Mouse (Mus musculus): ENCODE measurements around the gene H2-Ob. TPM values are rescaled to one million over a fixed set of nuclear protein-coding genes. Genes with fewer than 3 reads are reported as not detected.

H2-Ob gene
- total RNA-seq, 2 experiments from 2014 or later: 0.83 to 0.84 TPM

DNA sequence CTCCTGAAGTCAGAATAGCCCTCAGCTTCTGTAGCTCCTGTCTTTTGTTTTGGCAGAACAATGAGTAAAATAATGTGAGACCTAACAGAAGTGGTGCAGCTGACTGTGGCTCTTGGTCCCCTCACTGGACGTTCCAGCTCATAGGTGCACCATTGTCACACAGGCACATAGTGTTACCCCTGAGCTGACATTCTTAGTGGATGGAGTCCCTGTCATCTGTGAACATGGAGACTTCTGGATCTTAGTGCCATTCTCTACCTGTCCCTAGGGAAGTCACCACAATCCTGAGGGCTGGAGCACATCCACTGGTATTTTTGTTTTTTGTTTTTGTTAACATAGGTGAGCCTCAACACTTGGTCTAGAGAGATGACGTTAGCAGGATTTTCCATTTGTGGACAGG, 32.2 kb downstream of the H2-Ob start:
- intact Hi-C loops (cut with DNase I): no loop called here
- no peak for DNase-seq

DNA sequence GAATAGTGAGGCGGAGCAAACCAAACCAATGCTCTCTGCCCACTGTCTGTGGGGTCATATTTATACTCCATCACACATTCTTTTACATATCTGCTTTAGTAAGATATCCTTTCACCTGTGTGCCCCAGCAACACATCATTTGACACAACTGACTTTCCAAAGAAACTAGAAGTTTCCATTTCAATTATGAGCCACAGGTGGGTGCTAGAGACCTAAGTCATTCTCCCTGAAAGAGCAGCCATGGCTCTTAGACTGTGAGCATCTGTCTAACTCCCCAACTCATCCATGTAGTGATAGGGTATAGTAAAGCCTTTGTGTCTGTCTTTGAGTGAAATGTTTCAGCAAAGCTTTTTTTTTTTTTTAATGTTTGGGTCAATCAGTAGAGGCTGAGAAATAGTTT, 33.4 kb downstream of the H2-Ob start:
- intact Hi-C loops (cut with DNase I): no loop called here
- DNase-seq: no peak

DNA sequence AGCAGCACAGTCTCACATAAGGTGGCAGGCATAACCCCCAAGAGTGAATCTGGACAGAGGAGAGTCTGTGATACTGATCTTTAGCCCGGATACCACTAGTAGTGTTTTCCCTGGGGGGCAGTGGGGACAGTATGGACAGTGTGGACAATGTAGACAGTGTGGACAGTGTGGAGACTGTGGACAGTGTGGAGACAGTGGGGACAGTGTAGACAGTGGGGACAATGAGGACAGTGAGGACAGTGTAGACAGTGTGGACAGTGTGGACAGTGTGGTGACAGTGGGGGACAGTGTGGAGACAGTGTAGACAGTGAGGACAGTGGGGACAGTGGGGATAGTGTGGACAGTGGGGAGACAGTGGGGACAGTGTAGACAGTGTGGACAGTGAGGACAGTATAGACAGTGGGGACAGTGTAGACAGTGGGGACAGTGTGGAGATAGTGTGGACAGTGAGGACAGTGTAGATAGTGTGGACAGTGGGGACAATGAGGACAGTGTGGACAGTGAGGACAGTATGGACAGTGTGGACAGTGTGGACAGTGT, 41.9 kb downstream of the H2-Ob start:
- intact Hi-C loops (cut with DNase I): no loop called here
- DNase-seq: no peak

DNA sequence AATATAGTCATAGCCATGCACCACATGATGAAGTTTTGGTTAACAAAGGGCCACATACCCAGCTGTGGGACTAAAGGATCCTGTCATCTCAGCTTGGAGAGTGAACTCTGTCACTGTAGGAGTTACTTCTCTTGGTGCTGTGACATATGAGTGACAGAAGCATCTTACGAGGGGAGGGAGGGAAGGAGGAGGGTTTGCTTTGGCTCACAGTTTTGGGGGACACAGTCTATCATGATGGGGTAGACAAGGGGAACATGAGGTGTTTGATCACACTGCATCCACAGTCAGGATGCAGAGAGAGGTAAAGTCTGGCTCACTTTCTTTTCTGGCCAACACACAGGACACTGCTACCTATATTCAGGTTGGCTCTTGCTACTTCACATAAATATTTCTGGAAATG, 43.1 kb downstream of the H2-Ob start:
- intact Hi-C loops (cut with DNase I): no loop called here
- DNase-seq: no peak

DNA sequence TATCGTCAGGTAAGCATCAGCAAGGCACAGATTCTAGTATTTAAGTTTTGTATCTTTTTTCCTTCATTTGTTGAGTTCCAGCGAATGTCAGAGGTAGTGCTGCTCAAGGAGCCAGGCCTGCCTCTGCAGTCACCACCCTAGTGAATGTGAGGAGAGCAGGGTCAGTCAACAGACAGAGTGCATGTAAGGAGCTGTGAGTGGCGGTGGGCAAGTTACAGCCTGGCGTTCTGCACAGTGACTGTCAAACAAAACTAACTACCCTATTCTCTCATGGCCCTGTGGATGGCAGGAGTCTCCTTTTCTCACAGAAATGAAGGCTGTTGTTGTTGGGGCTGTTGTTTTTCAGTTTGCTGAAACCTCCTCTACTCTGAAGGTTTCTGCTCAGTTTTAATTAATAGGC, 46.7 kb downstream of the H2-Ob start:
- DNase-seq: no peak
- intact Hi-C loops (cut with DNase I): no loop called here

DNA sequence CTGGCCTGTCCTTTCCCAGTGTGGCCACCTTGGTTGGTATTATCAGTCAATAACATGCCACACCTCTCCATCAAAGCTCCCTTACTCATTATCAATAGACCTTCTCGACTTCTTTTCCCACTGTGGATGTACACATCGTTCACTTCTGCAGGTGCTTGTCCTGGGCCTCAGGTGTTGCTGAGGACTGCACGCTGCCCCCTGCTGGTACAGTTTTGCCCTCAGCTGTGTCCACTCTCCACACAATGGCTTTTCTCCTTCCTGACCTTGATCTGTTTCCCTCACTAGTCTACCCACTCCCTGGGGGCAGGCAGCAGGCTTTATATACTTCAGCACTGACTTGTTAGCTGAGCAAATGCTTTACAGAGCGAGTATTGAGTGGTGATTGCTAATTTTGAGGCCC, 47.1 kb downstream of the H2-Ob start:
- DNase-seq: peak in 1 of 2 experiments; percentile 24
- intact Hi-C loops (cut with DNase I): no loop called here

DNA sequence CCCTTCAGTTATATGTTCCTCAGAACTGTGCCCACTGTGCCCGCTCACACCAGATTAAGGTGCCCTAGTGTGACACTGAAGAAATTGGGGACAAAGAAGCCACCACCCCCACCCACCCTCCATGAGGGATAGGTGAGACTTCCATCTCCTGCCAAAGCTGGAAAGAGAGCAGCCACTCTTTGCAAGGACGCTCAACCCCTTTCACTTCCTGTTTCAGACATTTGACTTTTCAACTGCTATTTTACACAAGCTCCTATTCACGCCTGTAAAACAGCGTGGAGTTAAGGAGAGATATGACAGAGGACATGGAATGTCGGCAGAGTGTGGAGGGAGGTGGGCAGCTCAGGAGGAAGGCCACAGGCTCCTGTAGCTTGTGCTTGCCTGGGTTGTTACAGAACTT, 47.8 kb downstream of the H2-Ob start:
- DNase-seq: no peak
- intact Hi-C loops (cut with DNase I): no loop called here

DNA sequence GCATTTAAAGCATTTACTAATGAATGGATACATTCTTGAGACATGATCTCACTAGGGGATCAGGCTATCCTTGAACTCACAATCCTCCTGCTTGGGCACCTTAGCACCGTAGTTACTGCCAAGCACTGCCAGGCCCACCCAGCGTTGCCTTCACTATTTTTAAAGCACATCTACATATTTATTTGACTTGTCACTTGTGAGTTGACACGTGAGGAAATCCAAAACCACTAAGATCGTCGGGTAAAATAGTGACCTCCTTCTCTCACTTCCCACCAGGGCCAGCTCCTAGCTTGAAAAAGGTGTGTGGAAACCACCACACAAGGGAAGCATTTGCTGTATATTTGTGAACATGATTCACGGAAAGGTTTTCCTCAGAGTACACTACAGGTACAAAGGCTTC, 48.3 kb downstream of the H2-Ob start:
- intact Hi-C loops (cut with DNase I): no loop called here
- no peak for DNase-seq

DNA sequence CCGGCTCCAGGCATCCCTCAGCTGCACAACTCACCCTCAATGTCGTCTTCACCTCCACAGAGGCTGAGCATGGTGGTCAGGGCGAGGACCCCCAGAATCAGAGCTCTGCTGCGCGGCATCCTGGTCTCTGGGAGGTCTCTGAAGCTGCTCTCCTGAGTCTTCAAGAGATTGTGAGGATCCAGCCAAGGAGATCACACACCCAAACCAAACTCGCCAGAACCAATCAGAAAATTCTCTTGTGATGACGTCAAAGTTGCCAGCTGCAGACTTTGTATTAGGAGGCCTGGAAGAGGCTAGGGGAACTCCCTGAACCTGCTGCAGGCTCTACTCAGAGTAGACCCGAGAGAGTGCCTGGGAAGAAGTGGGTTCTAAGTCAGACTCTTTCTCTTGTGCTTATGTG, 48.9 kb downstream of the H2-Ob start, which contains the start of gene H2-Aa:
Gene H2-Aa, minus strand, starts transcription at position 176 of the 400 bp plus-strand sequence.
- intact Hi-C loops (cut with DNase I): no loop called here
- peak; percentile 82 to 84 for DNase-seq

DNA sequence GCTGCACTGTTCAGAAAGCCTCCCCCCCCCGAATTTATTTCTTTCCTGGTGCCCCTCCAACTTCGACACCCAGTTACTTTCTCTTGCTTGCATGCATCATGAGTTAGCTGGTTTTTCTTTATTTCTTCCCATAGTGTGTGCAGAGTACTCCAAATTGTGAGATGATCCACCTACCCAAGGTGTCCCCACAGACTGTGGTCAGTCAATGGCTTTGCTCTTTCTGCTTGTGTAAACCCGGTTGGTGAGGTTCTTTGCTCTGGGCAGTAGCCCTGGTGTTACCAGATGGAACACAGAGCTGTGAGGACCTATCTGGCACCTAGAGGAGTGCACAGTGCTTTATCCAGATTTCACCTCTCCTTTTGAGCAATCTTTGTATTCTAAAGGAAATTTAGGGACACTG, 49.4 kb downstream of the H2-Ob start:
- intact Hi-C loops (cut with DNase I): no loop called here

DNA sequence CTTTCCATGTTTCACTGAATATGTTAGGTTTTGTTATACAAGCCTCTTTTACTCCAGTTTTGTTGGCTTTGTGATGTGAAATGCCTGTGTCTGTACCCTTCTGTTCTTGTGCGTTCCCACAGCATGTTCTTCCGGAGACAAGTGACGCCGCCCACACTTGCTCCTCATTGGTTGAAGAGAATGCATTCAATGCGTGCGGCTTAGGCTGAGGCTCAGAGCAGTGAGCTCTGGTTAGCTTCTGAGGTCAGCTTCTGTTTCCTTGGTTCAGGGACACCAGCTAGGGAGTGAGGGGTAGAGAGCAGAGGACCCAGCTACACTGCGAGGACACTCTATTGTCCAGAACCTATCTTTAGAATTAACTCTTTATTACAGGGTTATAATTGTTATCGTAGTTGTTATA, 52.9 kb downstream of the H2-Ob start:
- intact Hi-C loops (cut with DNase I): no loop called here
- DNase-seq: peak; percentile 67 to 80

More for the DNA sequence above, 49.4 kb downstream of the H2-Ob start:
- DNase-seq: no peak

DNA sequence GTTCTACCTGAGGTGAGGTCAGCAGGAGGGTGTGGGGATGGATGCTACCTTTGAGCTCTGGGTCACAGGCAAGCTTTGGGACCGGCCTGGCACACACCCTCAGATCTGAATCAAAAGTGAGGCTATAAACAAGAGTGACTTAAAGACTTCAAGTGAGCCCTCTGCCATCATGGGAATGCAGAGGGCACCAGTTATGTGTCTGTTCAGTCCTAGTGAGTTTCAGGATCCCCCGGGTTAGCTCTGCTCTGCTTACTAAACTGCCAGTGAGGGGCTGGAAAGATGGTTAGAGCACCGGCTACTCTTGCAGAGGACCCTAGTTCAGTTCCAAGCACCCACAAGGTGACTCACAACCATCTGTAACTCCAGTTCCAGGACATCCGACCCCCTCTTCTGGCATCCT, 53.9 kb downstream of the H2-Ob start:
- intact Hi-C loops (cut with DNase I): no loop called here

DNA sequence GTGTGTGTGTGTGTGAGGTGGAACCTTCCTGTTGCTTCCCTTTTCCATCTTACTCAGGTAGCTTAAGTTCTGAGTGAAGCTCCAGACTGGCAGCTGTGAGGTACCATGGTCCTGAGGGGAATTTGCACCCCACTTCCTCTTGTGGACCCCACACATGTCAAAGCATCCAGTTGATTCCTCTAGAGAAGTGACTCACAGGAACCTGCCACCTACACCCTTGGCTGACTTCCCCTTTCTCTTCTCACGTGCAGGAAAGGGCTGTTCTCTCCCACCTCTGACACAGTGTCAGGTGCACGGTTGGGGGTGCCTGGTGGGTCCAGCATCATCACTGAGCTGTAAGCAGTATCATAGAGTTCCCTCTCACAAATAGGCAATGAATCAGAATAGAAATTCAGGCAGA, 54.8 kb downstream of the H2-Ob start:
- no peak for DNase-seq
- intact Hi-C loops (cut with DNase I): no loop called here

More for the DNA sequence above, 53.9 kb downstream of the H2-Ob start:
- DNase-seq: no peak

DNA sequence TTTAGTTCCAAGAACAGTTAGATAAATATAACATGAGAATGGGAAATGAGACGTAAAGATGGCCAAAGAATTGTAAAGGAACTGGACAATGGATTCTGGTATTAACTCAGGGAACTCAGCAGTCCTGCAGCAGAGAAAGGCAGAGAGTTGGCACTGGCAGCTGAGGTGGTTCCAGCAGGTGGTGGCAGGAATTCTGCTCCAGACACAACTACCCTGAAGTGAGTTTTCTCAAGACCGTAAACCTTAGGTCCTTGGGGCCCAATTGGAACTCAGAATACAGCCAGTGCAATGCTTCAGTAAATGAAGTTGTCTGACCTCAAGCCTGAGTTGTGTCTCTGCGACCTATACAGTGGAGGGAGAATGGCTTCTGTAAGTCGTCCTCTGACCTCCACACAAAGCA, 55.5 kb downstream of the H2-Ob start:
- intact Hi-C loops (cut with DNase I): no loop called here
- DNase-seq: no peak

DNA sequence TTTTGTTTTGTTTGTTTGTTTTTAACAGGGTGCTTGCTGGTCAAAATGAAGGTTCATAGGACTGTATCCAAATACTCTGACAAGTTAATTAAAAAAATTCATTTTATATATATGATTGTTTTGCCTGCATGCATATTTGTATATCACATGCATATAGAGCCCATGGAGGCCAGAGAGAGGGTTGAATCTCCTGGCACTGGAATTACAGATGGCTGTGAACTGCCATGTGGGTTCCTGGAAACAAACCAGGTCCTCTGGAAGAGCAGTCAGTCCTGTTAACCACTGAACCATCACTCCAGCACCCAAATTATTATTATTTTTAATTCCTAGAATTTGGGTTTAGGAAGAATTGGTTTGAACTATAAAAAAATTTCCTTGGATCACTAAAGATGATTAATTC, 56.6 kb downstream of the H2-Ob start:
- no peak for DNase-seq
- intact Hi-C loops (cut with DNase I): no loop called here

DNA sequence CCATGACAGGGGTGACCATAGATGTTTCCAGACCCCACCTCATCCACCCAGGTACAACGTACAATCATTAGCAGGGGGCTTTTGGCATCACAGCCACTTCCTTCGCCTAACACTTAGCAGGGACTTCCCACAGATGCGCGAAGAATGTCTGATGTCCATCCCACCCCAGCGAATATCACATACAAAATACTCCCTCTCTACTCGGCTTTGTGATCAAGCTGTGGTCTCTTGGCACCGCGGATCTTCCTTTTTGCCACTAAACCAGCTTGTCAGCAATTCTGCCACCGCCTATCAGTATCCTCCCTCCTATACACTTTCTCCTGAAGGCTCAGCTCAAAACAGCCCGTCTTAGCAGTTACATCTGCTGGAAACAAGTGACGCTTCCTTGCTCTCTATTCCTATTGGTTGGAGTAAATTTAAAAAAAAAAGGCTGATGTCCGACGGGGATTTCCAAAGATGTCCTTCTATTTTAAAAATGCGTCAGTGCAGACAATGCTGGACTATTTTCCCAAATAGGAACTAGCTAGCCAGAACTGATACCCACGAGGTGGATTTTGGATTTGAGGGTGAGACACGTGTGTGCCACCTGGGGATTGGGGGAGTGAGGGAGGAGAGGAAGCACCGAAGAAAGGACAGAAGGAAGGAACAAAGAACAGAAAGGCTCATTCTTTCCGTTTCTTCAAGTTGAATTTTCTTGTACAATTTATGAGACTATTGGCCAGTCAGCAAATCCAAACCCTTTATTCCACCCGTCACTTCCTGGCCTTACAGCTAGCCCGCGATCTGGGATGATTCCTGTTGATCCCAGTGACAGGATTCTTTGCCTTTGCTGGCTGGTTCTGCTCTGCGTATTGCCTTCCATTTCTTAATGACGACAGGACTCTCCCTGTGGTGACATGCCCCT, 57.4 kb downstream of the H2-Ob start:
- intact Hi-C loops (cut with DNase I): no loop called here
- peak; percentile 35 to 47 for DNase-seq

DNA sequence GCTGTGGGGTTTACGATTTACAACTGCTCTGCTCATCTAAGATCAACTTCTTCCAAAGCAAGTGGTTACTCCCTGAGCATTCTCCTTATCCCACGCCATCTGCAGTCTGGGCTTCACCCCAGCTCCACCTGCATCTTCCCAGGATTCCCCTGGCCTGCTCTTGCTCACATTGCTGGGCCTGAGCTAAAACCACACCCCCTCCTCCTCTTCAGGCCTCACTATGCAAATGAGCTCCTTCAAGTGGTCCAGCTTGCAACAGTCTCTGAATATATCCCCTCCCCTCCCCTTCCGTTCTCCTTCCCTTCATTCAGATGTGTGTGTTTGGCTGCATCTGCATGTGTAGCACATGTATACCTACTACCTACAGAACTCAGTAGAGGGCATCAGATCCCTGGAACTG, 60.7 kb downstream of the H2-Ob start:
- no peak for DNase-seq
- intact Hi-C loops (cut with DNase I): no loop called here

DNA sequence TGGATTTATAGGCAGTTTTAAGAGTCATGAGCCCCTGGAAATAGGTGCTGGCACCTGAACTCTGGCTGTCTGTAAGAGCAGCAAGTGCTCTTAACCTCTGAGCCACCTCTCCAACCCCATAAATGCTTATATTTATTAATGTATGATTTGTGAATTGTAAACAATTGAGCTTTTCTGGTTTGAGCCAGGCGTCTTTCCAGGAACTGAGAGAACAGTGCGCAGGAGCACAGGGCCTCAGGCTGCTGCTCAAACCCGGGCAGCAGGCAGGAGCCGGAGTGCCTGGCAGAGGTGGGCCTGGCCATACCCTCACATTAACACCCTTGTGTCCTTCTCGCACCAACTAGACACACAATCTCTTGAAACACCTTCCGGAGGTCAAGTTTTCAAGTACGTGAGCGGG, 61.4 kb downstream of the H2-Ob start:
- DNase-seq: no peak
- intact Hi-C loops (cut with DNase I): no loop called here

DNA sequence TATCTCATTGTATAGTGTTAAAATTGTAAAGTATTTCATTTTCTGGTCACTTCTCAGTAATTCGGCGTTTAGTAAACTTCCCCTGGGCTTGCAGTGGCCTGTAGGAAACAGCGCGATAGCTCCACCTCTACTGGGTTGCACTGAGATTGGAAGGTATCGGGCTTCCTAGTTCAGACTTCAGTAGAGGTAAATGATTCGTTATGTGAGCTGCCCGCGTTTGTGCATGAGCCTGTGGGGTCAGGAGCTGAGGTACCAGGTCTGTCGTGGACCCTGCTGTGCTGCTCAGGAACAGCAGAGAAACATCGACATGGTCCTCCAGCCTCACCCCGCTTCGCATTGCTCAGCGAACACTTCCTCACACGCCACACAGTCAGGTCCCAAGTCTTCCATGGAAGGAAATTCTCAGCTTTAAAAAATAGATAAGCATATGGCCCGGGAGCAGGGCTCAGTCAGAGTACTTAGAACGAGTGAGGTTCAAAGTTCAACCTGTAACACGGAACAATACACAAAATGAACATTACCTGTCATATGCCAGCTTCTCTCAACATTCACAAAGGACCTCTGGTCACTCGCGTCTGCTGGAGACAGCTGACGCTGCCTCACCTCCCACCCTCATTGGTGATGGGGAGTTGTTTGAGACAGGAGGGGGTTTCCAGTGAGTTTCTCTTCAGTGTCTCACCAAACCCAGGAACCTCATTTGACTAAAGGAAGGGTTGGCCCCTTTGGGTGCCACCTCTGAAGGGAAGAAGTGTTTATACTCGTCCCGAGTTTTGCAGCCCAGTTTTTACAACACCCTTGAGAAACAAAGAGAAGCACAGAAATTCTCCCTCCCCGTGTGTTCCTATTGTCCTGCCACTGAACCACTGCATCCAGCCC, 62.2 kb downstream of the H2-Ob start:
- intact Hi-C loops (cut with DNase I): no loop called here
- no peak for DNase-seq

DNA sequence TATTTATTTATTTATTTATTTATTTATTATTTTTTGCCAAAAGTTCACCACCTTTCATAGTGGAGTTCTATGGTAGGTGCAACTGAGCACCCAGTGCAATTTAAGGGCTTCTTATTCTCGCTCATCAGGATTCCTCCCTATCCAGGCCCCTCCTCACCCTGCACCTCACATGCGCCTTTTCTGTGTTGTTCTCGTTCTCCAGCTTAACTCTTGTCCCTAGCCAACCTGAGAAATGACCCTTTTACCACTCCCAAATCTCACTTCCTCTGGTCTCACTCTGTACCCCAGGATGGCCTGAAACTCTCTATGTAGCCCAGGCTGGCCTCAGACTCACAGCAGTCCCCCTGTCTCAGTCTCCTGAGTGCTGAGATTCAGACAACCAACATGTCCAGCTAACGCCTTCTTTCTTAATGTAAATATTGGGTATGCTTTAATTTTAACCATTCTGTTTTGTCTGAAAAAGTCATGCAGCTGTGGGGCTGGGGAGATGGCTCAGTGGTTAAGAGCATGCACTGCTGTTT, 63.0 kb downstream of the H2-Ob start:
- intact Hi-C loops (cut with DNase I): no loop called here
- DNase-seq: no peak

DNA sequence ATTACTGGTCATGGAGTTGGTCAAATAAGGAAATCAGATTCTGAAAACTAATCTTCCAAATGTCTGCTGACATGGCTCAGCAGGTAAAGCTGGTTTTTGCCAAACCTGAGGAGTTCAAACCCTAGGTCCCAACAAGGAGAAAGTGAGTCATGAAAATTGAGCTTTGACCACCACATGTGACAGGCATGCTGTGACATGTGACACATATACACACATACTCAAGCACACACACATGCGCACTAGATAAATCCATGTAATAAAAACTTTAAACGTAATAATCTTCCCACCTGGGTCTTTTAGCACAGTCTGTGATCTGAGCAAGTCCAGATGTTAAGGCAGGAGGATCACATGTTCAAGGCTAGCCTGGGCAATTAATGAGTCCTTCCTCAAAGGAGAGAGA, 65.1 kb downstream of the H2-Ob start:
- intact Hi-C loops (cut with DNase I): no loop called here
- DNase-seq: no peak

All from heart, postnatal 36 days (tissue).